Mouse (Mus musculus) limb, embryonic 14.5 days (tissue): Measurements from ENCODE around the gene C1qtnf5. TPM values are rescaled to one million over a fixed set of nuclear protein-coding genes. Genes with fewer than 3 reads are reported as not detected.

Experiments used
- ATAC-seq: fragments of 200-750 bp; cut with Nextera tagmentation; 2 replicates; pipeline ENCODE4 v1.8.0; 2017; ENCODE audit warnings: low read depth, moderate number of reproducible peaks, moderate TSS enrichment; ENCODE audit not compliant: low FRiP score
- DNase-seq: peaks from one replicate; pipeline ENCODE4 v3.0.0-alpha.2; 2015; ENCODE audit warnings: low spot score
- H3K27ac ChIP-seq: fragments of 300-500 bp; sonication (generic); replicated peaks from 2 replicates; pipeline ENCODE4 v1.5.1; 2014; ENCODE audit warnings: low read depth, mild to moderate bottlenecking, low read length, moderate library complexity, mixed read lengths
- H3K27me3 ChIP-seq: fragments of 300-500 bp; sonication (generic); 2 replicates; pipeline ENCODE4 v1.6.1; 2014; ENCODE audit warnings: low read length, mixed read lengths; ENCODE audit not compliant: control insufficient read depth, insufficient read depth
- H3K36me3 ChIP-seq: fragments of 300-500 bp; sonication (generic); 2 replicates; pipeline ENCODE4 v1.6.1; 2014; ENCODE audit warnings: mild to moderate bottlenecking, low read length, moderate library complexity, mixed read lengths; ENCODE audit not compliant: control insufficient read depth, insufficient read depth
- H3K4me1 ChIP-seq: fragments of 300-500 bp; sonication (generic); 2 replicates; pipeline ENCODE4 v1.6.1; 2014; ENCODE audit warnings: antibody characterized with exemption, low read length, mixed read lengths; ENCODE audit not compliant: control insufficient read depth, insufficient read depth
- H3K4me2 ChIP-seq: fragments of 300-500 bp; sonication (generic); replicated peaks from 2 replicates; pipeline ENCODE4 v1.6.1; 2014; ENCODE audit warnings: low read depth, mild to moderate bottlenecking, low read length, moderate library complexity; ENCODE audit not compliant: severe bottlenecking
- H3K4me3 ChIP-seq: fragments of 300-500 bp; sonication (generic); replicated peaks from 2 replicates; pipeline ENCODE4 v1.5.1; 2014; ENCODE audit warnings: low read length
- H3K9ac ChIP-seq: fragments of 300-500 bp; sonication (generic); 2 replicates; pipeline ENCODE4 v1.6.1; 2014; ENCODE audit warnings: mild to moderate bottlenecking, low read depth, low read length, moderate library complexity; ENCODE audit not compliant: severe bottlenecking
- H3K9me3 ChIP-seq: fragments of 300-500 bp; sonication (generic); 2 replicates; pipeline ENCODE4 v1.6.1; 2016; ENCODE audit warnings: low read length; ENCODE audit not compliant: control insufficient read depth
- POLR2A ChIP-seq: fragments of 200-500 bp; IDR thresholded peaks from 2 replicates; pipeline ENCODE4 v1.8.0; 2012; ENCODE audit warnings: inconsistent platforms, mild to moderate bottlenecking, moderate library complexity, borderline replicate concordance; ENCODE audit not compliant: insufficient read depth, insufficient read length; ENCODE audit errors: extremely low read depth
- WGBS: fragments of 180-500 bp; shearing (Covaris S2); extraction: QIAGEN DNeasy Blood & Tissue Kit; methylation state at CpG from one replicate; pipeline ENCODE4 v1.1.7; 2014; 5-methylcytosine and 5-hydroxymethylcytosine counted together
- polyA plus RNA-seq, 2 experiments: library from polyadenylated mRNA; depleted of rRNA in 1 of 2; stranded (reverse) in 1 of 2; unstranded in 1 of 2; fragments of >200 nt; fragmentation: Nextera tagmentation in 1 of 2; extraction: Ambion mirVana in 1 of 2; gene quantifications; 2 replicates each; pipeline versions ENCODE4 v1.2.1 to v1.2.3; 2012 to 2014

The C1qtnf5 gene
- polyA plus RNA-seq, 2 experiments: 7.5 to 10.0 TPM

- no peak for TF ChIP-seq POLR2A
- Histone ChIP-seq H3K4me3 (no peak overlapping the region), H3K4me1 (no peaks in the 10 kb centered on the region; the same call in 1 of the 2 replicates), H3K27ac (no peak overlapping the region), H3K4me2 (no peak overlapping the region), H3K36me3 (peaks cover 25% of the 10 kb centered on the region), H3K27me3 (no peaks in the 10 kb centered on the region), H3K9ac (no peak overlapping the region), H3K9me3 (no peaks in the 10 kb centered on the region)
- DNase-seq (no peak), ATAC-seq (no peak)
- 32% methylated on average over 9 of the region's 9 CpGs for WGBS
These were observed 10.5 kb upstream of the C1qtnf5 start for GRCm38 (mm10) chr9:44096536-44096935.

- no peak for TF ChIP-seq POLR2A
- no peak for ATAC-seq
- Histone ChIP-seq H3K4me1 (peaks cover 4% of the 10 kb centered on the region), H3K36me3 (peaks cover 19% of the 10 kb centered on the region), H3K4me2 (no peak within 1 kb of the TSS), H3K27ac (no peak within 1 kb of the TSS), H3K27me3 (no peaks in the 10 kb centered on the region), H3K4me3 (no peak within 1 kb of the TSS), H3K9me3 (no peaks in the 10 kb centered on the region), H3K9ac (no peak within 1 kb of the TSS)
- DNase-seq: no peak
- WGBS: 49% methylated on average over 9 of the region's 9 CpGs
These were observed 5.6 kb upstream of the C1qtnf5 start, which contains the start of gene Mfrp for GRCm38 (mm10) chr9:44101490-44101889. TSS of gene Mfrp (plus strand) at chr9:44101729.

- H3K4me3 ChIP-seq: no peak overlapping the region
- no peak for TF ChIP-seq POLR2A
- DNase-seq (no peak), ATAC-seq (no peak)
- H3K9me3 ChIP-seq: no peaks in the 10 kb centered on the region
- peaks cover 38% of the 10 kb centered on the region for H3K4me1 ChIP-seq
- H3K9ac ChIP-seq: no peak overlapping the region
- 90% methylated on average over 7 of the region's 7 CpGs for WGBS
- no peaks in the 10 kb centered on the region for H3K27me3 ChIP-seq
- H3K36me3 ChIP-seq: peaks cover 37% of the 10 kb centered on the region
- no peak overlapping the region for H3K4me2 ChIP-seq
- H3K27ac ChIP-seq: no peak overlapping the region
These were observed 2.2 kb upstream of the C1qtnf5 start for GRCm38 (mm10) chr9:44104881-44105280.

GRCm38 (mm10) chr9:44105781-44106180, 1.3 kb upstream of the C1qtnf5 start:
- H3K9me3 ChIP-seq: no peaks in the 10 kb centered on the region
- DNase-seq (no peak), ATAC-seq (no peak)
- H3K4me2 ChIP-seq: no peak overlapping the region
- H3K4me3 ChIP-seq: no peak overlapping the region
- H3K9ac ChIP-seq: no peak overlapping the region
- WGBS: 83% methylated on average over 10 of the region's 10 CpGs
- no peak for TF ChIP-seq POLR2A
- no peaks in the 10 kb centered on the region for H3K27me3 ChIP-seq
- H3K36me3 ChIP-seq: peaks cover 39% of the 10 kb centered on the region
- H3K4me1 ChIP-seq: peaks cover 43% of the 10 kb centered on the region
- H3K27ac ChIP-seq: no peak overlapping the region

- DNase-seq (no peak), ATAC-seq (no peak)
- TF ChIP-seq POLR2A: no peak
- H3K9me3 ChIP-seq: no peaks in the 10 kb centered on the region
- H3K36me3 ChIP-seq: peaks cover 39% of the 10 kb centered on the region
- no peak overlapping the region for H3K4me3 ChIP-seq
- H3K9ac ChIP-seq: no peak overlapping the region
- H3K27ac ChIP-seq: no peak overlapping the region
- no peak overlapping the region for H3K4me2 ChIP-seq
- peaks cover 43% of the 10 kb centered on the region for H3K4me1 ChIP-seq
- no peaks in the 10 kb centered on the region for H3K27me3 ChIP-seq
- 92% methylated on average over 7 of the region's 7 CpGs for WGBS
These were observed 863 bp upstream of the C1qtnf5 start for GRCm38 (mm10) chr9:44106182-44106581.

- Histone ChIP-seq H3K27ac (peak overlapping the region; percentile 72), H3K9ac (no peak overlapping the region), H3K4me1 (peaks cover 43% of the 10 kb centered on the region), H3K4me2 (peak overlapping the region; percentile 40; the same call in 1 of the 2 replicates), H3K9me3 (no peaks in the 10 kb centered on the region), H3K4me3 (no peak overlapping the region), H3K36me3 (peaks cover 39% of the 10 kb centered on the region), H3K27me3 (no peaks in the 10 kb centered on the region)
- no peak for ATAC-seq
- DNase-seq: no peak
- TF ChIP-seq POLR2A: no peak
- 94% methylated on average over 4 of the region's 4 CpGs for WGBS
These were observed 449 bp upstream of the C1qtnf5 start for GRCm38 (mm10) chr9:44106596-44106995.
